Mouse (Mus musculus) embryo, embryonic 9.5 days (tissue): ENCODE results near the gene Dpep1.
"Not testable (repeated sequence)": the region's sequence is repeated elsewhere in the genome, so short reads cannot be mapped to it uniquely, and the experiment has no call there.

Experiments
- DNase-seq: peaks from one replicate; pipeline ENCODE4 v3.0.0-alpha.2; 2017; ENCODE audit errors: extremely low spot score

Dpep1 gene

GRCm38 (mm10) chr8:123185566-123186409 is at the start of gene Dpep1:
Dpep1 (plus strand) TSS chr8:123186242.
- DNase-seq: peak; percentile 66

- no peak for DNase-seq
Measured at GRCm38 (mm10) chr8:123136287-123136686, 49.8 kb upstream of the Dpep1 start.

- DNase-seq: no peak
Measured at GRCm38 (mm10) chr8:123137645-123138077, 48.4 kb upstream of the Dpep1 start.

- DNase-seq: no peak
Measured at GRCm38 (mm10) chr8:123138741-123139140, 47.3 kb upstream of the Dpep1 start.

GRCm38 (mm10) chr8:123141741-123142462 is 44.1 kb upstream of the Dpep1 start:
- no peak for DNase-seq

- peak; percentile 34 for DNase-seq
Measured at GRCm38 (mm10) chr8:123145279-123145678, 40.8 kb upstream of the Dpep1 start.

- DNase-seq: no peak
Measured at GRCm38 (mm10) chr8:123146390-123146789, 39.7 kb upstream of the Dpep1 start.

GRCm38 (mm10) chr8:123150737-123151171 is 35.3 kb upstream of the Dpep1 start:
- no peak for DNase-seq

GRCm38 (mm10) chr8:123155177-123155576 is 30.9 kb upstream of the Dpep1 start:
- DNase-seq: no peak

GRCm38 (mm10) chr8:123156070-123156773 is 29.8 kb upstream of the Dpep1 start:
- DNase-seq: no peak

GRCm38 (mm10) chr8:123157888-123158465 is 28.1 kb upstream of the Dpep1 start, which contains the start of gene Sult5a1:
Sult5a1 (minus strand) TSS chr8:123158315.
- DNase-seq: peak; percentile 28

GRCm38 (mm10) chr8:123181391-123181790 is 4.7 kb upstream of the Dpep1 start:
- peak; percentile 59 for DNase-seq

GRCm38 (mm10) chr8:123188006-123188405 is 2.0 kb downstream of the Dpep1 start:
- DNase-seq: no peak

- DNase-seq: no peak
Measured at GRCm38 (mm10) chr8:123188841-123189240, 2.8 kb downstream of the Dpep1 start.

GRCm38 (mm10) chr8:123190678-123191077 is 4.6 kb downstream of the Dpep1 start:
- peak; percentile 84 for DNase-seq

GRCm38 (mm10) chr8:123191908-123192307 is 5.9 kb downstream of the Dpep1 start:
- no peak for DNase-seq

GRCm38 (mm10) chr8:123193771-123194170 is 7.7 kb downstream of the Dpep1 start:
- DNase-seq: no peak

GRCm38 (mm10) chr8:123197016-123197415 is 11.0 kb downstream of the Dpep1 start:
- not testable (repeated sequence) for DNase-seq

GRCm38 (mm10) chr8:123199864-123200263 is 13.8 kb downstream of the Dpep1 start:
- no peak for DNase-seq

- DNase-seq: peak; percentile 83
Measured at GRCm38 (mm10) chr8:123202288-123202687, 16.2 kb downstream of the Dpep1 start.

GRCm38 (mm10) chr8:123203571-123203970 is 17.5 kb downstream of the Dpep1 start:
- DNase-seq: no peak

GRCm38 (mm10) chr8:123211876-123212275 is 25.8 kb downstream of the Dpep1 start:
- DNase-seq: no peak
